Mouse (Mus musculus) intestine, embryonic 14.5 days (tissue): ENCODE data around the gene Olfr318. TPM values are rescaled to one million over a fixed set of nuclear protein-coding genes. Genes with fewer than 3 reads are reported as not detected.

ENCODE experiments used
- ATAC-seq: fragments of 200-750 bp; cut with Nextera tagmentation; replicated peaks from 2 replicates; pipeline ENCODE4 v1.8.0; 2017; ENCODE audit warnings: low read depth, moderate number of reproducible peaks, moderate TSS enrichment, moderate library complexity; ENCODE audit not compliant: low FRiP score, low TSS enrichment
- DNase-seq: peaks from one replicate; pipeline ENCODE4 v3.0.0-alpha.2; 2018; ENCODE audit warnings: low spot score
- H3K27ac ChIP-seq: fragments of 300-500 bp; sonication (generic); 2 replicates; pipeline ENCODE4 v1.5.1; 2014; ENCODE audit warnings: low read depth, mild to moderate bottlenecking, control low read depth
- H3K27me3 ChIP-seq: fragments of 300-500 bp; sonication (generic); replicated peaks from 2 replicates; pipeline ENCODE4 v1.6.1; 2014; ENCODE audit warnings: low read length, control low read depth; ENCODE audit not compliant: control insufficient read depth, insufficient read depth
- H3K36me3 ChIP-seq: fragments of 300-500 bp; sonication (generic); 2 replicates; pipeline ENCODE4 v1.6.1; 2014; ENCODE audit warnings: low read length, control low read depth; ENCODE audit not compliant: control insufficient read depth, insufficient read depth
- H3K4me1 ChIP-seq: fragments of 300-500 bp; sonication (generic); replicated peaks from 2 replicates; pipeline ENCODE4 v1.6.1; 2014; ENCODE audit warnings: low read length, control low read depth, mixed read lengths; ENCODE audit not compliant: control insufficient read depth, insufficient read depth
- H3K4me2 ChIP-seq: fragments of 300-500 bp; sonication (generic); 2 replicates; pipeline ENCODE4 v1.6.1; 2014; ENCODE audit warnings: low read length
- H3K4me3 ChIP-seq: fragments of 300-500 bp; sonication (generic); 2 replicates; pipeline ENCODE4 v1.5.1; 2014; ENCODE audit warnings: low read depth, low read length, control low read depth, mixed read lengths
- H3K9ac ChIP-seq: fragments of 300-500 bp; sonication (generic); 2 replicates; pipeline ENCODE4 v1.6.1; 2014; ENCODE audit warnings: mild to moderate bottlenecking, low read length
- H3K9me3 ChIP-seq: fragments of 300-500 bp; sonication (generic); 2 replicates; pipeline ENCODE4 v1.6.1; 2016; ENCODE audit warnings: low read length, control low read depth; ENCODE audit not compliant: control insufficient read depth
- WGBS: fragments of 180-500 bp; shearing (Covaris S2); extraction: QIAGEN DNeasy Blood & Tissue Kit; methylation state at CpG from one replicate; pipeline ENCODE4 v1.1.7; 2014; 5-methylcytosine and 5-hydroxymethylcytosine counted together
- polyA plus RNA-seq: library from polyadenylated mRNA; unstranded; fragments of >200 nt; fragmentation: Nextera tagmentation; extraction: Ambion mirVana; gene quantifications from 2 replicates; pipeline ENCODE4 v1.2.1, GENCODE M21; 2014

Olfr318 gene
- polyA plus RNA-seq, 1 experiment from 2014 or later, result not detected

DNA sequence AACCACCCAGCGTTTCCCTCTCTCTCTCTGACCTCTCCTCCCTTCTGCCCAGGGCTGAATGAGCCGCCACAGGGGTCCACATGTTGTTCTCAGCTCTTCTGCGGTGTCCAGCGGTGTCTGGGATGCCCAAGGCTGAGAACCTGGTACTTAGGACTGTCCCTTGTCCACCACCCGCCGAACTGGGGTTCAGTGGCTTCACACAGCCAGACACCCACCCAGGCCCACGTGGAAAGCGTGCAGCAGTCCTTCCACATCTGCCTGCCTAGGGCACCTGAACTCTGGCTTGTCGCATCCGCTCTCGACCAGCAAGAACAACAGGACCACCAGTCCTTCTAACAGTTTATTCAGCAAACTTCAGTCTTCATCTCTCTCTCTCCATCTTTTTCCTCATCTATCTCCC lies 14.7 kb downstream of the Olfr318 start:
- Histone ChIP-seq H3K27ac (no peak overlapping the region), H3K27me3 (no peaks in the 10 kb centered on the region), H3K4me3 (no peak overlapping the region), H3K36me3 (no peaks in the 10 kb centered on the region), H3K4me1 (no peaks in the 10 kb centered on the region), H3K9me3 (no peaks in the 10 kb centered on the region), H3K9ac (no peak overlapping the region), H3K4me2 (no peak overlapping the region)
- ATAC-seq, result no peak
- DNase-seq, result no peak
- 86% methylated on average over 11 of the region's 11 CpGs for WGBS

GRCm38 (mm10) chr11:58698862-58699261 lies 25.0 kb downstream of the Olfr318 start, which contains the start of gene Olfr319:
Gene Olfr319, plus strand, starts transcription at chr11:58699162.
- Histone ChIP-seq H3K27me3 (no peaks in the 10 kb centered on the region), H3K9ac (no peak within 1 kb of the TSS), H3K4me3 (no peak within 1 kb of the TSS), H3K4me1 (no peaks in the 10 kb centered on the region), H3K36me3 (no peaks in the 10 kb centered on the region), H3K27ac (no peak within 1 kb of the TSS), H3K4me2 (no peak within 1 kb of the TSS), H3K9me3 (peaks cover 6% of the 10 kb centered on the region; the same call in 1 of the 2 replicates)
- ATAC-seq, result no peak
- no peak for DNase-seq
- 92% methylated on average over 3 of the region's 3 CpGs for WGBS

DNA sequence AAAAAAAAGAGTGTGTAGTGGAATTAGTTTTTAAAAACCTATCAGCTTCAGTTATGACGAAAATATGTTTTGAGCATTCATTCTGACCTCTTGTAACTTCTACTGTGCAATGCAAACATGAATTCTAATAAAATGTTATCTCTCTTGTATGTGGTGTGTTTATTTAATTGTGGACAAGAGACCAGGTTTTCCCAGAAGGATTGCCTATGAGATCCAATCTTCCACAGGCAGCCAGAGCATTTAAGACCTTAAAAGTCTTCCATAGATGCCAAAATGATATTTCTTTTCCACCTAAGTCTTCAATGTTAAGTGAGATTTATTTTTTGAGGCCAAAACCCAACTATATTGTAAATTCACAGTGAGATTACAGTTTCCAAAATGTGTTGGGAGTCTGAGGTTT lies 43.0 kb downstream of the Olfr318 start, which contains the start of gene Olfr320:
TSS of gene Olfr320 (plus strand) at position 301 of the 400 bp plus-strand sequence.
- no peak within 1 kb of the TSS for H3K9ac ChIP-seq
- H3K4me2 ChIP-seq, result no peak within 1 kb of the TSS
- ATAC-seq (no peak), DNase-seq (no peak)
- H3K27ac ChIP-seq, result no peak within 1 kb of the TSS
- H3K4me3 ChIP-seq, result no peak within 1 kb of the TSS
- no peaks in the 10 kb centered on the region for H3K36me3 ChIP-seq
- no peaks in the 10 kb centered on the region for H3K27me3 ChIP-seq
- no peaks in the 10 kb centered on the region for H3K9me3 ChIP-seq
- WGBS, result 86% methylated on average over 1 of the region's 1 CpGs
- H3K4me1 ChIP-seq, result no peaks in the 10 kb centered on the region

DNA sequence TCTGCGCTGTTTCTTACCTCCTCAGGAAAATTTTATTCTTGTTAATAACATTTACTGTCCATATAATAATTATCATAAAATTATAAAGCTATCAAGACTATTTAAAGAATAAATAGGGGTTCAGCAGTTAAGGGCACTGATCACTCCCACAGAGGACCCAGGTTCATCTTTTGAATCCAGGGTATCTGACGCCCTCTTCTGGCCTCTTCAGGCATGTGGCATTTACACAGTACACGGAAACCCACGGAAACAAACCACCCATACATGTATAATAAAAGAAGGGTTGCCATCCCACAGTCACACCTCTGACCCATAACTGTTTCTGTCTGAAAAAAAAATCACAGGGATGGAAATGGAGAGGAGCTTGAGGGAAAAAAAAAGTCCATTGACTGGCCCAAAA lies 52.0 kb downstream of the Olfr318 start:
- H3K27ac ChIP-seq, result no peak overlapping the region
- H3K9ac ChIP-seq, result no peak overlapping the region
- no peaks in the 10 kb centered on the region for H3K4me1 ChIP-seq
- H3K27me3 ChIP-seq, result no peaks in the 10 kb centered on the region
- no peak overlapping the region for H3K4me2 ChIP-seq
- no peak for DNase-seq
- H3K4me3 ChIP-seq, result no peak overlapping the region
- ATAC-seq, result no peak
- no peaks in the 10 kb centered on the region for H3K9me3 ChIP-seq
- WGBS, result 57% methylated on average over 4 of the region's 4 CpGs
- no peaks in the 10 kb centered on the region for H3K36me3 ChIP-seq

- ATAC-seq (no peak), DNase-seq (no peak)
- Histone ChIP-seq H3K4me3 (no peak overlapping the region), H3K9ac (no peak overlapping the region), H3K27me3 (no peaks in the 10 kb centered on the region), H3K27ac (no peak overlapping the region), H3K4me2 (no peak overlapping the region), H3K9me3 (no peaks in the 10 kb centered on the region), H3K36me3 (no peaks in the 10 kb centered on the region), H3K4me1 (no peaks in the 10 kb centered on the region)
These were observed 54.6 kb downstream of the Olfr318 start for GRCm38 (mm10) chr11:58669252-58669651.

Other genes starting within 250 kb of the Olfr318 start
- gene Olfr332, start 231.5 kb downstream of the Olfr318 start, polyA plus RNA-seq, result not detected in 2 replicates
- not detected in 2 replicates for gene Olfr331, start 221.4 kb downstream of the Olfr318 start, polyA plus RNA-seq
- gene Olfr330, start 189.2 kb downstream of the Olfr318 start, polyA plus RNA-seq, result not detected in 2 replicates
- gene Olfr329-ps, start 177.6 kb downstream of the Olfr318 start, polyA plus RNA-seq, result not detected in 2 replicates
- 0.08 TPM in 1 of 2 replicates, not detected in the other for gene Olfr328, start 168.4 kb downstream of the Olfr318 start, polyA plus RNA-seq
- not detected in 2 replicates for gene Olfr224, start 153.5 kb downstream of the Olfr318 start, polyA plus RNA-seq
- gene Olfr325, start 146.3 kb downstream of the Olfr318 start, polyA plus RNA-seq, result not detected in 2 replicates
- gene Olfr324, start 128.9 kb downstream of the Olfr318 start, polyA plus RNA-seq, result not detected in 2 replicates
- gene 2210407C18Rik, start 107.9 kb downstream of the Olfr318 start, polyA plus RNA-seq, result 0.22 TPM in 1 of 2 replicates, not detected in the other
- 0.12 TPM in 1 of 2 replicates, not detected in the other for gene Olfr323, start 93.5 kb downstream of the Olfr318 start, polyA plus RNA-seq
- 0.08 and 0.16 TPM in 2 replicates for gene Trim58, start 83.5 kb downstream of the Olfr318 start, polyA plus RNA-seq
- not detected in 2 replicates for gene Olfr322, start 65.2 kb downstream of the Olfr318 start, polyA plus RNA-seq
- gene Olfr320, start 42.9 kb downstream of the Olfr318 start, polyA plus RNA-seq, result not detected in 2 replicates
- not detected in 2 replicates for gene Olfr319, start 24.9 kb downstream of the Olfr318 start, polyA plus RNA-seq
- gene Olfr317, start 15.2 kb upstream of the Olfr318 start, polyA plus RNA-seq, result not detected in 2 replicates
- not detected in 2 replicates for gene Olfr316, start 28.7 kb upstream of the Olfr318 start, polyA plus RNA-seq
- gene Olfr315, start 49.2 kb upstream of the Olfr318 start, polyA plus RNA-seq, result not detected in 2 replicates
- not detected in 2 replicates for gene Olfr314, start 58.9 kb upstream of the Olfr318 start, polyA plus RNA-seq
- gene Fam183b, start 77.9 kb upstream of the Olfr318 start, polyA plus RNA-seq, result 40.1 and 47.1 TPM in 2 replicates
- not detected in 2 replicates for gene Olfr313, start 91.0 kb upstream of the Olfr318 start, polyA plus RNA-seq
- not detected in 2 replicates for gene Olfr312, start 105.2 kb upstream of the Olfr318 start, polyA plus RNA-seq
- not detected in 2 replicates for gene Olfr311, start 115.2 kb upstream of the Olfr318 start, polyA plus RNA-seq
- 9.4 and 10.6 TPM in 2 replicates for gene Gm12258, start 123.1 kb upstream of the Olfr318 start, polyA plus RNA-seq
- 7.1 and 10.4 TPM in 2 replicates for gene 2810021J22Rik, start 143.2 kb upstream of the Olfr318 start, polyA plus RNA-seq
- gene Zfp39, start 180.2 kb upstream of the Olfr318 start, polyA plus RNA-seq, result 6.7 and 7.2 TPM in 2 replicates
- 0.05 TPM in 1 of 2 replicates, not detected in the other for gene Btnl10, start 193.9 kb upstream of the Olfr318 start, polyA plus RNA-seq
- gene Rnf187, start 214.9 kb upstream of the Olfr318 start, polyA plus RNA-seq, result 240 and 258 TPM in 2 replicates
- gene Hist3h2ba, start 224.9 kb upstream of the Olfr318 start, polyA plus RNA-seq, result 24.9 and 26.3 TPM in 2 replicates
- gene Hist3h2a, start 230.7 kb upstream of the Olfr318 start, polyA plus RNA-seq, result 28.7 and 30.3 TPM in 2 replicates
- 0.24 and 0.28 TPM in 2 replicates for gene Trim17, start 230.7 kb upstream of the Olfr318 start, polyA plus RNA-seq